Mouse (Mus musculus): ENCODE results near the gene Dusp16. TPM values are rescaled to one million over a fixed set of nuclear protein-coding genes. Genes with fewer than 3 reads are reported as not detected.

Gene Dusp16
- polyA plus RNA-seq, 1 experiment: 8.0 TPM

DNA sequence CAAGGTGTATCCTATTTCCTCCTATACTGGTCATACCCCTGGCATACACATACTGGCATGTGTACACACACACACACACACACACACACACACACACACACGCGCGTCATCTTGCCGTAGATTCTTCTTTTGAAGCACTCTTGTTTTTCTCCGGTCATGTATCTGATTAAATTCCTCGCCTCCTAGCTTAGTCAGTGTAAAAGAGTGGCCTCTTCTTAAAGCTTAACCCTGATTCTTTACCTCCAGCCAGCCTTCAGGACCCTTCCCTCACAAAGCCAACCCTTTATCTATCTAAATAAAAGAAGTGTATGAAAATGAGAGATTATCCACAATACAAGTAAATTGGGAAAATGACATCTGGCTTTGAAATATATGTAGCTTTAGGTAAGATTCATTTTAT lies 3.3 kb downstream of the Dusp16 start:
- DNase-seq (ENCODE audit: low read depth): no peak
- TF ChIP-seq CTCF (IDR thresholded peaks at IDR 0.05; ENCODE audit: borderline replicate concordance, extremely low read depth, insufficient read depth, insufficient read length): no peak
- TF ChIP-seq POLR2A (IDR thresholded peaks at IDR 0.05; ENCODE audit: borderline replicate concordance, extremely low read depth, insufficient read depth, insufficient read length, poor library complexity, severe bottlenecking): no peak

- TF ChIP-seq CTCF (IDR thresholded peaks at IDR 0.05; ENCODE audit: borderline replicate concordance, extremely low read depth, insufficient read depth, insufficient read length): no peak
- TF ChIP-seq POLR2A (IDR thresholded peaks at IDR 0.05; ENCODE audit: borderline replicate concordance, extremely low read depth, insufficient read depth, insufficient read length, poor library complexity, severe bottlenecking): no peak
- no peak for DNase-seq (ENCODE audit: low read depth)
Observed at GRCm38 (mm10) chr6:134786426-134786825, 6.0 kb downstream of the Dusp16 start.

DNA sequence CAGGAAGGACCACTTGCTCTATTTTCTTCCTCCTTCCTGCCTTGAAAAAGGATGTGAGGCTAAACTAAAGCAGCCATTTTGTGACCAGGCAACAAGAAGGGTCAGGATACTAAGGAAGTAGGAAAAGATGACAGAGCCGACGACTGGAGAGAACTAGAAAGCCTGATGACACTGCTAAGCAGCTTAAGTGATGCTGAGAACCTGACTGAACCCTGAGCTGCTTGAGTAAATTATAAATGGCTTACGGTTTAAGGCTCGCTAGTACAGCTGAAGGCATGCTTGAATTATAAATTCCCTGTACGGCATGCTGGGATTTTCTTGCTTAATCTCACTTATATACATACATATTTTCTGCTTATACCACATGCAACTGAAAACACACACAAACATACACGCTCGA lies 9.5 kb downstream of the Dusp16 start:
- TF ChIP-seq CTCF (IDR thresholded peaks at IDR 0.05; ENCODE audit: borderline replicate concordance, extremely low read depth, insufficient read depth, insufficient read length): no peak
- no peak for DNase-seq (ENCODE audit: low read depth)

DNA sequence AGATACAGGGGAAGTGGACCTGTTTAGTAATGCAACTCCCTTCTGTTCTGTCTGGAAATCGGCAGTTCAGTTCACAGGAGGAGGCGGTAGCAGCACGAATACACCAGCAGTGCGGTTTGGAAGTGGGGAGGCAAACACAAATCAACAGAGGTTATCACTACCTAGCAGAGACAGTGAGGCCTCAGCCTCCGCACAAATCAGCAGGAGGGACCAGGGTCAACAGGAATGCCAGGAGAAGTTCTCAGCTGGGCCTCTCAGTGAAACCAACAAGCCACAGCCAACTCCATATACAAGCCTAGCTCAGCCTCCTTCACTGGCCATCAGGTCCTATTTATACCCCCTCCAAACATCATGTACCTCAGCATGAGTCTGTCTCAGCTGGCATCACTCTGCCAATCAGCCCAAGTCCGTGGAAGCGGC lies 10.9 kb downstream of the Dusp16 start:
- TF ChIP-seq CTCF (IDR thresholded peaks at IDR 0.05; ENCODE audit: borderline replicate concordance, extremely low read depth, insufficient read depth, insufficient read length) (no peak), POLR2A (IDR thresholded peaks at IDR 0.05; ENCODE audit: borderline replicate concordance, extremely low read depth, insufficient read depth, insufficient read length, poor library complexity, severe bottlenecking) (no peak)
- DNase-seq (ENCODE audit: low read depth): no peak

- no peak for TF ChIP-seq POLR2A (IDR thresholded peaks at IDR 0.05; ENCODE audit: borderline replicate concordance, extremely low read depth, insufficient read depth, insufficient read length, poor library complexity, severe bottlenecking)
- TF ChIP-seq CTCF (IDR thresholded peaks at IDR 0.05; ENCODE audit: borderline replicate concordance, extremely low read depth, insufficient read depth, insufficient read length): peak; percentile 8; the same call in 1 of the 2 replicates
- DNase-seq (ENCODE audit: low read depth): no peak
Observed at GRCm38 (mm10) chr6:134780024-134780423, 12.4 kb downstream of the Dusp16 start.

DNA sequence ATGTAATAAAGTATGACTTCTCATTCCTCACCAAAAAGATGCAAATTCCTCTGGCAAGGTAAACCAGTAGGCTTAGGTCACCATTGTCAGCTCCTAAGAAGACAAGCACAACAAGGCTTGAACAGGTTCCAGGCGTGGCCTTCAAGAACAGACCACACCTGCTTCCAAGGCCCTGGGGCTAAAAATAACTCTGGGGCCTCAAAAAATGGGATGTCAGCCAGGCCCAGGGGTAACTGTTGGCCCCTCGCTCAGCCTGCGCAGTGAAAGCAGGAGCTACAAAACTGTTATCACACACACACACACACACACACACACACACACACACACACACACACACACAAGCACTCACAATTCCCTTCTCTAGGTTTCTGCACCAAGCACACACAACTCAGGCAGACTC lies 18.5 kb downstream of the Dusp16 start:
- no peak for TF ChIP-seq CTCF (IDR thresholded peaks at IDR 0.05; ENCODE audit: borderline replicate concordance, extremely low read depth, insufficient read depth, insufficient read length)
- TF ChIP-seq POLR2A (IDR thresholded peaks at IDR 0.05; ENCODE audit: borderline replicate concordance, extremely low read depth, insufficient read depth, insufficient read length, poor library complexity, severe bottlenecking): no peak
- DNase-seq (ENCODE audit: low read depth): peak; percentile 77

DNA sequence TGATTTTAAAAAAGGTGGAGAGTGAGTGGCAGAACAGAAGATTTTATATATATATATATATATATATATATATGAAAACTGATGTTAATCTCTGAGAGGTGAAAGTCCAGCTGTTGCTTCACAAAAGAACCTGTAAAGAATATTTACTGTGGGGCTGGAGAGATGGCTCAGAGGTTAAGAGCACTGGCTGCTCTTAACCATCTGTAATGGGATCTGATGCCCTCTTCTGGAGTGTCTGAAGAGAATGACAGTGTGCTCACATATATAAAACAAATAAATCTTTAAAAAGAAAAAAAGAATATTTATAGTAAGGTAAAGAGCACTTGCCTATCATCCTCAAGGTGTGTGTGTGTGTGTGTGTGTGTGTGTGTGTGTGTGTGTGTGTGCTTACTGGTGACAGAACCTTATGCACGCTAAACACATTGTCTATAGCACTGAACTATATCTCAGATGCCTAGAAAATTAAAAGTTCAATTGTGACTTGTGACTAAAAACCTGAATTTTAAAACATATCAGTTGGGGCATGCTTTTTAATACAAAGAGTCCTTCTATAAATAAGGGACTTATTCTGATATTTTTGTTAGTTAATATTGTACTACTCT lies 19.0 kb downstream of the Dusp16 start:
- DNase-seq (ENCODE audit: low read depth): no peak

DNA sequence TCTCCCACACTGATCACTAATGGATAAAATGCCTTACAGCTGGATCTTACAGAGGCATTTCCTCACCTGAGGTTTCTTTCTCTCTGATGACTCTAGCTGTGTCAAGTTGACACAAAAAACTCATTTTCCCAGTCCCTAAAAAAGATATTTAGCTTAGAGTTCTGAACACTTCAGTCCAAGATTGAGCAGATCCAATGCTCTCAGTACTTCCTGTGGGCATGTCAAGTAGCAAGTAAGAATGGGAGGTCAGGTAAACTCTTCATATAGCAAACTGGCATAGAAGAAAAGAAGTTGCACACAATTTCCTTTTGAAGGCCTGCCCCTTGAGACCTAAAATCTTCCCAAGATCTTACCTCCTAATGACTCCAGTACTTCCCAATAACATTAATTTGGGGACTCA lies 22.1 kb downstream of the Dusp16 start:
- no peak for TF ChIP-seq POLR2A (IDR thresholded peaks at IDR 0.05; ENCODE audit: borderline replicate concordance, extremely low read depth, insufficient read depth, insufficient read length, poor library complexity, severe bottlenecking)
- no peak for TF ChIP-seq CTCF (IDR thresholded peaks at IDR 0.05; ENCODE audit: borderline replicate concordance, extremely low read depth, insufficient read depth, insufficient read length)
- no peak for DNase-seq (ENCODE audit: low read depth)

More for the DNA sequence above, 19.0 kb downstream of the Dusp16 start:
- TF ChIP-seq POLR2A (IDR thresholded peaks at IDR 0.05; ENCODE audit: borderline replicate concordance, extremely low read depth, insufficient read depth, insufficient read length, poor library complexity, severe bottlenecking) (no peak), CTCF (IDR thresholded peaks at IDR 0.05; ENCODE audit: borderline replicate concordance, extremely low read depth, insufficient read depth, insufficient read length) (no peak)

DNA sequence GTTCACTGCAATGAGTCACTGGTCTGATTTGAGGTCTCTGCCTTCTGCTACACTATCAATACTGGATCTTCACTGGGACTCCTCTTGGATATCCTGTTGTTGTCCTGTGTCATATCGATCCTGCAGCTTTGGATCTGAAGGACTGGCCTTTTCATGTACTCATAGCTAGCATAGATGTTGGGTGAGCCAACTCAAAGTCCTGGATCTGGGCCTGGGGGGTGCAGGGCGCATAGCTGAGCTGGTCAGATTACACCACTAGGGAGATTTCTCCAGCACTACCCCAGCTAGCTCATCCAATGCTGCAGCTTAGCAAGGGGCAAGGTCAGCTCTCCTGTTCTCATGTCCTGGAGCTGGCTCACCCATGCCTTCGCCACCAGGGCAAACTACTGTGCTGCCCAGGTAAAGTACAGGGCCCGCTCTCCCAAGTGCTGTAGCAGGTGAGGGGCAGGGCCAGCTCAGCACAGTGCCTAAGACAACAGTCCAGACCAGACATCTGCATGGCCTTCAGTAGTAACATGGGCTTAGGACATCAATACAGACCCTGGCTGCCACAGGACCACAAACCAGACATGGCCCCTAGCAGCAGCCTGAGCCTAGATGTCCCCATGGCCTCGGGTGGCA lies 27.9 kb downstream of the Dusp16 start:
- no peak for DNase-seq (ENCODE audit: low read depth)
- TF ChIP-seq POLR2A (IDR thresholded peaks at IDR 0.05; ENCODE audit: borderline replicate concordance, extremely low read depth, insufficient read depth, insufficient read length, poor library complexity, severe bottlenecking): no peak
- no peak for TF ChIP-seq CTCF (IDR thresholded peaks at IDR 0.05; ENCODE audit: borderline replicate concordance, extremely low read depth, insufficient read depth, insufficient read length)

GRCm38 (mm10) chr6:134763436-134763835 lies 29.0 kb downstream of the Dusp16 start:
- TF ChIP-seq POLR2A (IDR thresholded peaks at IDR 0.05; ENCODE audit: borderline replicate concordance, extremely low read depth, insufficient read depth, insufficient read length, poor library complexity, severe bottlenecking) (no peak), CTCF (IDR thresholded peaks at IDR 0.05; ENCODE audit: borderline replicate concordance, extremely low read depth, insufficient read depth, insufficient read length) (no peak)
- no peak for DNase-seq (ENCODE audit: low read depth)

DNA sequence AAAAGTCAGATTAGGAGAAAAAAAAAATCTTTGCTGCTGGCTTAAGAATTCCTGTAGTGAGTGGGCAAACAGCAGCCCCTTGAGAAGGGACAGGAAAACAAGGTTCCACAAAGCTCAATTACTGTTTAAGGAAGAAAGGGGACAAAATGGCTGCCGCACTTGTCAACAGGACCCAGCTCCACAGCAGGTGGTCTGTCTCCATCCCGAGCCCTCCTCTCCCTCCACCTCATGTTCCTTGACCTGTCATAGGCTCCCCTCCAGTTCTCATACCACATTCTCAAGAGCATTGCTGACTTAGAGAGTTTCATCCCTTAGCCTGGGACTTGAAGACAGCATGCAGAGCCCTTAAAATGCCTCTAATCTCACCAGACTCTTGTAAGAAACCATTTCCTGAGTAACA lies 30.6 kb downstream of the Dusp16 start:
- DNase-seq (ENCODE audit: low read depth): peak; percentile 57

DNA sequence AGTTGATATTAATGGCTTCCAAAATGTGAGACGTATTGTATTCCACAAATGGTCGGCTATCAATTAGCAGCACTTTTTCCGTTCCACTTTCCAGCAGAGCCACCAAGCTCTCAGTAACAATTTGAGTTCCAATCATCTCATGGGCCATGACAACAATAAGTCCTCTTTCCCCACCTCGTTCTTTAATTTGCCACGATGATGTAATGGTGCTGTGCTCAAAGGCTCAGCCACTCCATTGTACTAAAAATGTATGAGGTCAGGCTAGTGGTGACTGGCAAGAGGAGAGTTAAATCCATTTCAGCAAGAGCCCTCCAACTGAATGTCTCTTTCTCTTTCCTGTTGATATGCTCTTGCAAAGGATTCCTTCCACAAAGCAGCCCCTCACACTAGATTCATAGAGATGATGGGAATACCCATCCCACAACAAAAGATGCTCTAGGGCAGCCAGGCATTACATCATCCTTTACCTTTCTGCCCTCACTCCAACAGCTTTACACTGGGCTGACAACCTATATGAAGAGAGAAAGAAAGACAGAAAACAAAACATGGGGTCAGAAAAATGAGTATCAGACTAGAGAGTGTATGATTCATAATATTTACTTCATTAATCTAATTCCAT lies 31.4 kb downstream of the Dusp16 start:
- no peak for TF ChIP-seq CTCF (IDR thresholded peaks at IDR 0.05; ENCODE audit: borderline replicate concordance, extremely low read depth, insufficient read depth, insufficient read length)
- no peak for TF ChIP-seq POLR2A (IDR thresholded peaks at IDR 0.05; ENCODE audit: borderline replicate concordance, extremely low read depth, insufficient read depth, insufficient read length, poor library complexity, severe bottlenecking)
- DNase-seq (ENCODE audit: low read depth): peak; percentile 89

More for the DNA sequence above, 30.6 kb downstream of the Dusp16 start:
- TF ChIP-seq CTCF (IDR thresholded peaks at IDR 0.05; ENCODE audit: borderline replicate concordance, extremely low read depth, insufficient read depth, insufficient read length) (no peak), POLR2A (IDR thresholded peaks at IDR 0.05; ENCODE audit: borderline replicate concordance, extremely low read depth, insufficient read depth, insufficient read length, poor library complexity, severe bottlenecking) (no peak)
